Mouse (Mus musculus) kidney, adult 2 months (tissue): Measurements from ENCODE around the gene Mlip.

Source experiments
- CTCF ChIP-seq: fragments of 200-500 bp; conservative IDR thresholded peaks from 2 replicates; pipeline ENCODE4 v1.5.1; 2011; ENCODE audit warnings: low read depth, mild to moderate bottlenecking, control low read depth, low read length, moderate library complexity, mixed read lengths; ENCODE audit not compliant: insufficient read depth, insufficient read length
- POLR2A ChIP-seq: fragments of 200-500 bp; IDR thresholded peaks from one replicate; pipeline ENCODE4 v1.6.1; 2011; ENCODE audit warnings: low read depth, low read length, control low read depth

- TF ChIP-seq POLR2A (no peak), CTCF (no peak)
Measured at GRCm38 (mm10) chr9:77376561-77376960, 23.8 kb upstream of the Mlip start.
